Mouse (Mus musculus) MEL (cell line): ENCODE measurements around the gene Pcbp2.
A peak's percentile ranks its signal among the peaks of the same experiment; 100 is the strongest.

ENCODE experiments used
- BHLHE40 ChIP-seq: IDR thresholded peaks from 2 replicates; pipeline ENCODE4 v1.6.1; 2012; ENCODE audit warnings: low read depth, mild to moderate bottlenecking, inconsistent platforms, low read length, improper control_type of control experiment, borderline replicate concordance
- CHD2 ChIP-seq: IDR thresholded peaks from 2 replicates; pipeline ENCODE4 v1.6.1; 2011; ENCODE audit warnings: low read length, improper control_type of control experiment
- CTCF ChIP-seq, 3 experiments: IDR thresholded peaks in 2 of 3; conservative IDR thresholded peaks in 1 of 3; 2 replicates each; pipeline ENCODE4 v1.5.1; 2011 to 2012; ENCODE audit warnings: low read length in 3 of 3, low read depth in 2 of 3, mild to moderate bottlenecking in 2 of 3, improper control_type of control experiment in 1 of 3, inconsistent platforms in 1 of 3, mixed read lengths in 1 of 3, moderate library complexity in 1 of 3; ENCODE audit not compliant: control insufficient read depth in 1 of 3, insufficient read depth in 1 of 3, poor library complexity in 1 of 3, severe bottlenecking in 1 of 3
- EP300 ChIP-seq, 2 experiments: IDR thresholded peaks; 2 replicates each; pipeline ENCODE4 v1.6.1; 2011; ENCODE audit warnings: improper control_type of control experiment in 2 of 2, low read length in 2 of 2, low read depth in 1 of 2, mild to moderate bottlenecking in 1 of 2
- JUND ChIP-seq: IDR thresholded peaks from 2 replicates; pipeline ENCODE4 v1.6.1; 2011; ENCODE audit warnings: low read depth, mild to moderate bottlenecking, improper control_type of control experiment, low read length
- MAX ChIP-seq: IDR thresholded peaks from 2 replicates; pipeline ENCODE4 v1.6.1; 2011; ENCODE audit warnings: low read length, improper control_type of control experiment
- NRF1 ChIP-seq: IDR thresholded peaks from 2 replicates; pipeline ENCODE4 v1.6.1; 2014; ENCODE audit warnings: low read depth, mild to moderate bottlenecking, inconsistent platforms, low read length, improper control_type of control experiment, moderate library complexity; ENCODE audit not compliant: poor library complexity, insufficient read depth, severe bottlenecking
- POLR2A ChIP-seq, 2 experiments: IDR thresholded peaks; 2 replicates each; pipeline ENCODE4 v1.6.1; 2011 to 2012; ENCODE audit warnings: low read length in 2 of 2, mild to moderate bottlenecking in 2 of 2, control low read depth in 1 of 2, improper control_type of control experiment in 1 of 2, low read depth in 1 of 2, moderate library complexity in 1 of 2; ENCODE audit not compliant: control insufficient read depth in 1 of 2, insufficient read depth in 1 of 2, poor library complexity in 1 of 2
- POLR2AphosphoS2 ChIP-seq: IDR thresholded peaks from 2 replicates; pipeline ENCODE4 v1.6.1; 2011; ENCODE audit warnings: low read length, improper control_type of control experiment

GRCm38 (mm10) chr15:102506464-102506830 is 36.1 kb downstream of the Pcbp2 start:
- TF ChIP-seq CTCF (IDR thresholded peaks at IDR 0.05 in 2 of 3, conservative IDR thresholded peaks at IDR 0.05 in 1 of 3; ENCODE audit: control insufficient read depth in 1 of 3, insufficient read depth in 1 of 3, low read depth in 2 of 3, low read length in 3 of 3, poor library complexity in 1 of 3, severe bottlenecking in 1 of 3) (no peak), CHD2 (no peak), JUND (no peak), POLR2A (IDR thresholded peaks at IDR 0.05; ENCODE audit: control insufficient read depth in 1 of 2, insufficient read depth in 1 of 2, low read depth in 1 of 2, low read length in 2 of 2, poor library complexity in 1 of 2) (peak in 1 of 2 experiments; percentile 38; a peak in 1 of 4 replicates), MAX (no peak), NRF1 (no peak), POLR2AphosphoS2 (no peak), EP300 (IDR thresholded peaks at IDR 0.05; ENCODE audit: low read depth in 1 of 2, low read length in 2 of 2) (peak; percentile 79), BHLHE40 (no peak; the same call in 1 of the 2 replicates)
